Mouse (Mus musculus) left cerebral cortex, postnatal 14 days (tissue): ENCODE measurements at regions not wholly inside any gene's neighbourhood (a gene's known extent, or its start where the extent isn't known, plus 50 kb on each side); places are given as distances from the start of the nearest gene placed in this dataset.
"Not testable (repeated sequence)": the region's sequence is repeated elsewhere in the genome, so short reads cannot be mapped to it uniquely, and the experiment has no call there.

Source experiments
- DNase-seq, 2 experiments: peaks; one replicate each; pipeline ENCODE4 v3.0.0; 2021 to 2022; ENCODE audit warnings: low spot score in 2 of 2, mixed read lengths in 1 of 2
- intact Hi-C: fragments of 180-260 bp; cut with DNase I; formaldehyde crosslinking; loops from one replicate; pipeline ENCODE4 v1.15.1; 2025

DNA sequence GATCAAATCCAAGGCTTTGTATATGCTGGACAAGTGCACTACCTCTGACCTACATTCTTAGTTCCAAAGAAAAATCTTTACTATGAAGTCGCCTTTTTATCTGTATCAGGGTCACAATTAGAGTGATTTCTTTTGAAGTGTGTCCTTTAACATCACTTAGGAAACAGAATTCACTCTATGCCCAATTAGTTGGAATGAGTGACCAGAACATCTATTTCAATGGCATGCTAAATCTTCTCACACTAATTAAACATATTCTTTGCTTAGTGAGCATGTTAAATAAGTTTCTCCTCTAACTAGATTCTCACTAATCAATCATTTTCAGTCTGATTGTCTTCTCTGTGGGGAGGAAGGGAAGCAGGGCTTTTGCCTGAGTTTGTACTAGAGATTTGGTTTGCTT is 84.9 kb downstream of the Arl6ip6 start:
- DNase-seq = no peak
- intact Hi-C loops = no loop called here

DNA sequence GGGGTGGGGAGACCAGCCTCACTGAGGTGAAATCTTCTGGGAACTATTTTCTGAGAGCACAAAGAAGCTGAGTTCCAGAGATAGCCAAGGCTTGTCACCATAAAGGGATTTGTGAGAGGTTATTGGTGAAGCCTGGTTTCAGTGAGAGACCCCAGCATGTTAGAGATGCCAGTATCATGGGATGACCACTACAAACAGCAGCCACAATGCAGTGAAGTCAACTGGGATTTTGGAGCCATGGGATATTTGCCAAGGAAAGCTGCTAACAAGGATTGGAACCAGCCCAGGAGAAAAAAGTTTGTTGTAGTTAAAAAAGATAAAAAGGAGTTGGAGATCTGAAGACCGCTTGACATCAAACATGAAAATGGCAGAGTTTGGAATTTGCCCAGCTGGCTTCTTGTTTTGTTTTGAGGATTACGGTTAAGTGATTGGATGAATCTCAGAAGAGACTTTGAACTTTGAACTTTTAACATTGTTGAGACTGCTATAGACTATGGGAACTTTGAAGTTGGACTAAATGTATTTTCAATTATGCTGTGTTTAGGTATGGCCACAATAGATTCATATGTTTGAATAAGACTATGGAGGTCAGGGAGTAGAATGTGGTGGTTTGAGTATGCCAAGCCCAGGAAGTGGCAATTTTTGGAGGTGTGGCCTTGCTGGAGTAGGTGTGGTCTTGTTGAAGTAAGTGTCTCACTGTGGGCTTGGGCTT is 110.3 kb downstream of the Arl6ip6 start:
- intact Hi-C loops = no loop called here
- DNase-seq = no peak

DNA sequence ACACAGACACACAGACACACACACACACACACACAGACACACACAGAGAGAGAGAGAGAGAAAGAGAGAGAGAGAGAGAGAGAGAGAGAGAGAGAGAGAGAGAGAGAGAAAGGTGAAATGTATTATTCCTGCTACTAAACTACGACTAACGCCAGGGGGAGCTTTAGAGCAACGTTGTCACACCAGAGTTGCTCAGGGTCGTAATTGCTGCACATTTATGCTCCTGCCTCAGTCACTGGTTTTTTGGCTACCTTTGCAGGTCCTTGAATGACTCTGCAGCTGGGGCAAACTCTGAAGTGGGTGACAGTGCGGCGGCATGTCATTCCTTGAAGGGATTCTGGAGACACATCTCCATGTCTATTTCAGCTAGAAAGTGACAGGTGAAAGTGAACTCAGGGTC is 139.2 kb downstream of the Arl6ip6 start:
- intact Hi-C loops = loop anchor here (2.0 to 10.0 kb wide), 2 partner anchors 754 to 784 kb away; partner anchors contain the start of gene Rprm
- DNase-seq = peak; percentile 7 to 54

- intact Hi-C loops = no loop called here
- DNase-seq = no peak
Measured at GRCm38 (mm10) chr2:53359026-53359425, 167.5 kb downstream of the Arl6ip6 start.

DNA sequence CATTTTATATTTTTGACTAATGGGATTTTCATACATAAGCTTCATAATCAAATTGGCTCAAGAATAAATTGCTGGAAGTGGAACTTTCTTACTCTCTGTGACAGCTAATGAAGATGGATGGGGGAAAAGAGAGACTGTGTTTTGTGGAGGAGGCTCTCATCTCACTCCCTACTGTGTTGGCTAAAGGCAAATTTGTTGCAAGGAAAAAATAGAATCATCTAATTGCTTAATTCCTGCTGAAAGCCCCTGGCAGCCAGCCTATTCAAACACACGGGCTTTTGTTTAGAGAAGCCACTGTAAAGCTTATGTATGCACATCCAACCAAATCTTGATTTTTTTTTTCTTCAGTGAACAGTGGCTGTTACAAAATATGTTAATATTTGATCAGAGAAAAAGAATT is 190.8 kb downstream of the Arl6ip6 start:
- peak; percentile 13 to 37 for DNase-seq
- intact Hi-C loops = no loop called here

DNA sequence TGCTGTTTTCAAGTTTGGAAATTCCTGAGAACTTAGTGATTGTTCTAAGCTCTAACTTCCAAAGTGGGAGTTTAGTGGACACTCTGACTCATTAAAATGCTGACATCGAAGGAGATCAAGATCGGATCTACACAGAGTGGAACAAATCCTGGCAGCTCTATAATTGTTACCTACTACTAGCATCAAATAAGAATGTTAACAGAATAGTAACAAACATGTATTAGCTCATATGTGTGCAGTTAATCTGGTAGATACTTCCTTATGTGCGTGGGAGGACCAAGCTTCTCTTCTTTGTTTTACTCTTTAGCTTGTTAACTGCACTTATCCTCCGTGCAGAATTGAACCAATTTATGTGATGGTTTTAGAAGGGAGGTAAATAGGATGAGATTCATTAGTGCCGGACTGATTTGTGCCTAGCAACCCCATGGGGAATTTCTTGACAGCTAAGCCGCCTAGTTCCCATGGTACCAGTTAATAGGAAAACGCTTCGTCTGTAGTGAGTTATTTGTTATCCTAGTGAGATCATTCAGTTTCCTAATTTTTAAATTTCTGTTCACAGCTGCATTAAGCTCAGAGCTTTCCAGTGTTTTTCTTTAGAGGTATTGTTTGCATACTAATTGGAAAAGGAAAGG is 193.1 kb downstream of the Arl6ip6 start:
- intact Hi-C loops = no loop called here
- no peak for DNase-seq

DNA sequence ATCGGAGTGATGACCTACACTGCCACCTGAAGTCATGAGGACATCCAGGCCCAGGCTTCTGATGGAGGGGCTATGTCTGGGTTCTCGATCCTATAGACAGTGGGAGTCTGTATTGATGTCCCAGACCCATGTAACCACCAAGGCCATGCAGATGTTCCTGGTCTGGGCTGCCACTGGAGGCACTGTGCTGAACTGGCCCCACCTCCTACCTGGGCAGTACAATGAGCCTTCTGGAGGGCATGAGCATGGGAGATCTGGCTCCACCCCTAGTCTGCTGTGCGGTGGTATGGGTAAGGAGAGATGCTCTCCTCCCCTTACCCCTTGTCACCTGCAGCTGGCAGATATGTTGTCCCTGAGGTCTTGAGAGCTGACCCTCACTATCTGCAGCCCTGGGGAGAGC is 197.1 kb downstream of the Arl6ip6 start:
- intact Hi-C loops = no loop called here
- DNase-seq = no peak

DNA sequence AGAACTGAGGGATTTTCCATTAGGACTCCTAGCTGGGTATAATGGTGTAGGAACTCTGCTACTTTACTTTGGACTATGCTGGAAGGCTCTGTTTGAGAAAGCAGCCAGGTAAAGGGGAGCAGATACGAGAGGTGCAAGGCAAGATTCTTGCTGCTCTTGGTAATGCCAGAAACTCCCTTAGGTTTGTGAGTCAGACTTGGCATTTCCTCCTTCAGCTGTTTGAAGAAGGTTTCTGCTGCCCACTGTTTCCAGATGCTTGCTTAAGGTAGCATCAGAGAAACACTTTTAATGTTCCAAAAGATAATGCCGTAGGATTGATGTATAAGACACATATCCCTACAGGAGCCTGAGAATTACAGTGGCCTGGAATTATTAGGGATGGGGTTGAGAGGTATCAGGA is 222.9 kb downstream of the Arl6ip6 start:
- no peak for DNase-seq
- intact Hi-C loops = no loop called here

GRCm38 (mm10) chr2:53437046-53437815 is 245.7 kb downstream of the Arl6ip6 start:
- peak; percentile 9 to 25 for DNase-seq
- intact Hi-C loops = no loop called here

DNA sequence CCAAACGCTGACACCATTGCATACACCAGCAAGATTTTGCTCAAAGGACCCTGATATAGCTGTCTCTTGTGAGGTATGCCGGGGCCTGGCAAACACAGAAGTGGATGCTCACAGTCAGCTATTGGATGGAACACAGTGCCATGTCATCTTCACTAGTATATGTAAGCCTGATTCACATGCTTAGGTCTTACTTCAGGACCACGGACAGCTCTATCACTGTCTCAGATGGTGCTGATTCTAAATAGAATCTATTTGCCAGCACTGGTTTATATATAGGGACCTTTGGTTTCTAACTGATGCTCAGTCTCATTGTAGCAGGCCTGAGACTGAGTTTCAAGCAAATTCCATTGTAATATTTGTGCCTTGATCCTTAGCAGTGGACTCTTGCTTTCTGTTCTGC is 248.8 kb downstream of the Arl6ip6 start:
- intact Hi-C loops, DNase-seq: not testable (repeated sequence)

DNA sequence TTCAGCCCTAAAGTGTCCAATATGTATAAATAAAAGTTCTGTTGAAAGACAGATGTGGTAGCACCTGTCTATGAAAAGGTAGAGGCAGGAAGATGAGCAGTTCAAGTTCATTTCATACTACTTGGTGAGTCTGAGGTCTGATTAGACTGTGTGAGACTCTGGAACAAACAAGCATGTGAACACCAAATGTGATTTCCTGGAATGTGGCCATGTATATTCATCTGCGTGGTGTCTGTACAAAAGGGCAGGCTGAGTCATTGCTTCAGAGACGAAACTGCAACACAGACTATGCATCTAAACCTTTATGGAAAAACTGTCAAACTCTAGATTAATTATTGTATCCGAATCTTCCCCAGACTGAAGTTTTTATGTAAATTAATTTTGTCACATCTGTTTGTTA is 268.7 kb downstream of the Arl6ip6 start:
- intact Hi-C loops = no loop called here

DNA sequence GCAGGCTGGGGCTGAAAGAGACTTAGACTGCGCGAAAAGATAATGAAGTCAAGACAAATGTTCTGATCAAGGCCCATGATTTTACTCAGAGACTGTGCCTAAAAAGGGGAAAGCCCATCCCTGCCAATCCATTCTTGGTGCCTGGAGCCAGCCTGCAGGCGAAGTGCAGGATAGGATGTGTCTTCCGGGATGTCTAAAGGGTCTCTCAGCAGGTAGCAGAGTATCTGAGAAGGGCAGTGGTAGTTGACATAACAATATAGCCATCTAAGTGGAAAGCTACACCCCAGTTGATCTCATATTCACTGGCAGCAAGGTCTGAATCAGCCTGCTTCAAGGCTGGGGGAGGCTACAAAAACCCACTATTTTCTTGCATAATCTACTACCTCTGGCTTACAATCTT is 282.9 kb downstream of the Arl6ip6 start:
- intact Hi-C loops = no loop called here
- no peak for DNase-seq

More for the DNA sequence above, 268.7 kb downstream of the Arl6ip6 start:
- DNase-seq = peak in 1 of 2 experiments; percentile 4

DNA sequence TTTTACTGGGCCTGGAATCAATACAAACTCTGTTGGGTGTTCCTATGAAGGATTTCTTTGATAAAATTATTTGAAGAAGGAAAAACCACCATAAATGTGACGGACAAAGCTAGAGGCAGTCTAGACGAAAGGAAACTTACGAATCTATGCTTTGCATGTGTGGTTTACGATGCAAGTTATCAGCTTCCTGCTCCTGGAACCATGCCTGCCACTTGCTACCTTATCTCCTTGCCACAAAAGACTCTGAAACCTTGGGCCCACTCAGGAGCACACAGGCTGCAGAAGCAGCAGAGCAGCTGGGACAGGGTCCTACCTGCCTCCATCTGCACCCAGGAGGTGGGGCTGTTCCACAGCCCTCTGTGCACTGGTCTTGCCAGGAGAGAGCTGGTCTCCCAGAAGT is 287.5 kb downstream of the Arl6ip6 start:
- DNase-seq, intact Hi-C loops: not testable (repeated sequence)

DNA sequence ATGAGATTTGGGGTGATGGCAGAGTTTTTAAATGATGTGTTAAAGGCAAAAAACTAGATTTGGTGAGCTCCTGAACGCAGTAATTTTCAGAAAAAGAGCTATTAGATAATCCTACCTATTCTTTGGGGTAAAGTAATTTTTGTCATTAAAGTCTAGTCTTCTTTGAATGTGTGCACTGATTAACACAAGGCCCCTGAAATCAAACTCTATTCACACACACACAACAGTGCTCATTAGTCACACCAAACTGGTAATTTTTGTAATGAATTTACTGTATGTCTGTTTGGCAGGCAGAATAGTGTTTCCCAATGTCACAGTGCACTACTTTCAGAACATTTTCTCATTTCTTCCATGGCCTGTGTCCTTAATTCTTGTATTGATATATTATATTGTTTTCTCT is 296.8 kb downstream of the Arl6ip6 start:
- intact Hi-C loops = no loop called here
- DNase-seq = no peak

GRCm38 (mm10) chr2:53490805-53491585 is 299.5 kb downstream of the Arl6ip6 start:
- intact Hi-C loops = no loop called here
- DNase-seq = no peak

GRCm38 (mm10) chr2:53492788-53493187 is 301.3 kb downstream of the Arl6ip6 start:
- intact Hi-C loops = no loop called here

GRCm38 (mm10) chr2:53501657-53502274 is 310.2 kb downstream of the Arl6ip6 start:
- intact Hi-C loops = no loop called here
- DNase-seq = peak in 1 of 2 experiments; percentile 6

More at GRCm38 (mm10) chr2:53492788-53493187, 301.3 kb downstream of the Arl6ip6 start:
- DNase-seq = no peak

GRCm38 (mm10) chr2:53502275-53502667 is 310.7 kb downstream of the Arl6ip6 start:
- intact Hi-C loops = no loop called here
- DNase-seq = no peak

GRCm38 (mm10) chr2:53542097-53542496 is 350.6 kb downstream of the Arl6ip6 start:
- no peak for DNase-seq
- intact Hi-C loops = no loop called here
